Mouse (Mus musculus) stomach, embryonic 16.5 days (tissue): ENCODE data around the gene Bcr. TPM values are rescaled to one million over a fixed set of nuclear protein-coding genes. Genes with fewer than 3 reads are reported as not detected.
A peak's percentile ranks its signal among the peaks of the same experiment; 100 is the strongest.
"Not testable (repeated sequence)": the region's sequence is repeated elsewhere in the genome, so short reads cannot be mapped to it uniquely, and the experiment has no call there.

ENCODE experiments used
- ATAC-seq: fragments of 200-750 bp; cut with Nextera tagmentation; 2 replicates; pipeline ENCODE4 v1.8.0; 2017; ENCODE audit warnings: moderate number of reproducible peaks, moderate TSS enrichment; ENCODE audit not compliant: insufficient read depth, low FRiP score
- H3K27ac ChIP-seq: fragments of 300-500 bp; sonication (generic); 2 replicates; pipeline ENCODE4 v1.5.1; 2014; ENCODE audit warnings: low read length
- H3K27me3 ChIP-seq: fragments of 300-500 bp; sonication (generic); 2 replicates; pipeline ENCODE4 v1.6.1; 2014; ENCODE audit warnings: low read length, control low read depth, mixed read lengths; ENCODE audit not compliant: control insufficient read depth, insufficient read depth
- H3K36me3 ChIP-seq: fragments of 300-500 bp; sonication (generic); 2 replicates; pipeline ENCODE4 v1.6.1; 2014; ENCODE audit warnings: low read length; ENCODE audit not compliant: control insufficient read depth, insufficient read depth
- H3K4me1 ChIP-seq: fragments of 300-500 bp; sonication (generic); 2 replicates; pipeline ENCODE4 v1.6.1; 2014; ENCODE audit warnings: low read length, control low read depth, mixed read lengths; ENCODE audit not compliant: control insufficient read depth, insufficient read depth
- H3K4me2 ChIP-seq: fragments of 300-500 bp; sonication (generic); 2 replicates; pipeline ENCODE4 v1.6.1; 2014; ENCODE audit warnings: low read depth, low read length, mixed read lengths
- H3K4me3 ChIP-seq: fragments of 300-500 bp; sonication (generic); replicated peaks from 2 replicates; pipeline ENCODE4 v1.5.1; 2014; ENCODE audit warnings: mild to moderate bottlenecking, low read length
- H3K9ac ChIP-seq: fragments of 300-500 bp; sonication (generic); 2 replicates; pipeline ENCODE4 v1.6.1; 2014; ENCODE audit warnings: low read length
- H3K9me3 ChIP-seq: fragments of 300-500 bp; sonication (generic); replicated peaks from 2 replicates; pipeline ENCODE4 v1.6.1; 2016; ENCODE audit warnings: low read length, control low read depth; ENCODE audit not compliant: control insufficient read depth
- WGBS: fragments of 180-500 bp; shearing (Covaris S2); extraction: QIAGEN DNeasy Blood & Tissue Kit; methylation state at CpG from one replicate; pipeline ENCODE4 v1.1.7; 2014; 5-methylcytosine and 5-hydroxymethylcytosine counted together
- polyA plus RNA-seq: library from polyadenylated mRNA; unstranded; fragments of >200 nt; fragmentation: Nextera tagmentation; extraction: Ambion mirVana; gene quantifications from 2 replicates; pipeline ENCODE4 v1.2.1, GENCODE M21; 2015

The Bcr gene
- polyA plus RNA-seq, 1 experiment from 2014 or later: 8.8 TPM

DNA sequence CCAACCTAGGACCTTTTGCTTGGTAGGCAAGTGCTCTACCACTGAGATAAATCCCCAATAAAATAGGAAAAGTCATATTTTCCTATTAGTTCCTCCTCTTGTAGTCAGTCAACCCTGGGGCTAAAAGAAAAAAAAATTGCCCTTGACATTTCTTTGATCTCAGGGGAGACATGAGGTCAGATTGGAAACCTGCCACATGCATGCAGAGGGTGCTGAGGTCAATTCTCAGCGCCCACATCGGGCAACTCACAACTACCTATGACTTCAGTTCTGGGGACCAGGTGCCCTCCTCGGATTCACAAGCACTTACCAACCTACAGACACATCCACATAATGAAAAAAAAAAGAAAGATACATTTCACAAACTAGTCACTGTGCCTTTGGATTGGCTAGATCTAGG, 30.2 kb upstream of the Bcr start:
- no peak for ATAC-seq
- H3K9me3 ChIP-seq: no peaks in the 10 kb centered on the region
- 0 out of 2 replicates have a peak, but pooled peaks cover 4% of the 10 kb centered on the region for H3K4me1 ChIP-seq
- H3K27ac ChIP-seq: no peak overlapping the region
- H3K9ac ChIP-seq: no peak overlapping the region
- no peak overlapping the region for H3K4me3 ChIP-seq
- no peak overlapping the region for H3K4me2 ChIP-seq
- 85% methylated on average over 3 of the region's 3 CpGs for WGBS
- H3K36me3 ChIP-seq: no peaks in the 10 kb centered on the region
- no peaks in the 10 kb centered on the region for H3K27me3 ChIP-seq

DNA sequence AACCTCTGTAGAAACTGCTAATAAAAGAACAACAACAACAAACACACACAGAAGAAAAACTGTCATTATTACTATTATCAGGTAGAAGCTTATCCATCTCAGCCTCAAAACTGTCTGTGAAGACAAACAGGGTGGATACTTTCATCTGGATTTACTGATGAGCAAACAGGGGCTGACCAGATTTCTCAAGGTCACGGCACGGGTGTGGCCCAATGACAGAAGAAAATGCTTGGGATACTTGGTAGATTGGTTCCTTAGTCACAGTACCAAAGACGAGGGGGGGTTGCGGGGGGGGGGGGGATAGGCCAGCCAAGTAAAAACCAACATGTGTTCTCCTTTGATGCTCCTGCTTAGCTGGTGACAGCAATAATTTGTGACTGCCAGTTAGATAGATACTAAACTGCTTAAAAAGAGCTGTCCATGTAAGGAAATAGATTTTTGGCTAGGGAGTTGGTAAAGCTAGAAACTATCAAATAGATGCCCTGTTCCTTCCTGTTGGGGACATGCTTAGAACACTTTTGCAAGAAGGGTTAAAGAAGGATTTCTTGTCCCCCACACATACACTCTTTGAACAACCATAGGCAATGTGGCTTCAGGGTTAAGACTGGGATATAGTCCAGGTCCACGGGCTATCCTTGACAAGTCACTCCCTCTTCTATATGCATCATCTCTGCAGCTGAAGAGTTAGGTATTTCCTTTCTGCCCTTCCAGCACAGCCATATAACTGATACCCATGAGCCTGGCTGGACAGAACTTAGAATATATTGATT, 28.9 kb upstream of the Bcr start:
- no peak overlapping the region for H3K27ac ChIP-seq
- H3K36me3 ChIP-seq: no peaks in the 10 kb centered on the region
- WGBS: 56% methylated on average over 5 of the region's 5 CpGs
- no peak overlapping the region for H3K9ac ChIP-seq
- no peak overlapping the region for H3K4me3 ChIP-seq
- H3K27me3 ChIP-seq: no peaks in the 10 kb centered on the region
- no peaks in the 10 kb centered on the region for H3K9me3 ChIP-seq
- no peak for ATAC-seq
- 0 out of 2 replicates have a peak, but pooled peaks cover 4% of the 10 kb centered on the region for H3K4me1 ChIP-seq
- no peak overlapping the region for H3K4me2 ChIP-seq

DNA sequence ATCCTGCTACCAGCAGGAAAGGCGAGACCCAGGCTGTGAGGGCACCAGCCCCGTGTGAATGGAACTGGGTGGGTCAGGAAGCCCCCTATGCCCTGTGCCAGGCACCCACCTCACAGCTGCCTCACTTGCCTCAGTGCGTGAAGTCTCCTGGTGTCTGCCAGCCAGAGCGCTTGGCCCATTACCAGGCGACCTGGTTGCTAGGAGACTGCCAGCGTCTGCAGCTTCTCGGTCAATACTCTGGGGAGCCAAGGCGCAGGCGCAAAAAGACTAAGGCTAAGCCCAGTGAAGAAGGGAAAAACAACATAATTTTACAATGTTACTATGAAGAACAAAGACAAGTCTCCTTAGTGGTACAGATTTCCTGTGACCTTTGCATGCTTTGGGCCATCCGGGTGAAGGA, 28.0 kb upstream of the Bcr start, which contains the start of gene Rsph14:
Gene Rsph14 (minus strand): TSS at position 192 of the 400 bp plus-strand sequence.
- H3K36me3 ChIP-seq: no peaks in the 10 kb centered on the region
- H3K9ac ChIP-seq: no peak within 1 kb of the TSS
- H3K27ac ChIP-seq: no peak within 1 kb of the TSS
- WGBS: 33% methylated on average over 10 of the region's 10 CpGs
- H3K4me1 ChIP-seq: peaks cover 6% of the 10 kb centered on the region
- ATAC-seq: no peak
- no peak within 1 kb of the TSS for H3K4me3 ChIP-seq
- no peaks in the 10 kb centered on the region for H3K27me3 ChIP-seq
- H3K9me3 ChIP-seq: no peaks in the 10 kb centered on the region
- no peak within 1 kb of the TSS for H3K4me2 ChIP-seq

DNA sequence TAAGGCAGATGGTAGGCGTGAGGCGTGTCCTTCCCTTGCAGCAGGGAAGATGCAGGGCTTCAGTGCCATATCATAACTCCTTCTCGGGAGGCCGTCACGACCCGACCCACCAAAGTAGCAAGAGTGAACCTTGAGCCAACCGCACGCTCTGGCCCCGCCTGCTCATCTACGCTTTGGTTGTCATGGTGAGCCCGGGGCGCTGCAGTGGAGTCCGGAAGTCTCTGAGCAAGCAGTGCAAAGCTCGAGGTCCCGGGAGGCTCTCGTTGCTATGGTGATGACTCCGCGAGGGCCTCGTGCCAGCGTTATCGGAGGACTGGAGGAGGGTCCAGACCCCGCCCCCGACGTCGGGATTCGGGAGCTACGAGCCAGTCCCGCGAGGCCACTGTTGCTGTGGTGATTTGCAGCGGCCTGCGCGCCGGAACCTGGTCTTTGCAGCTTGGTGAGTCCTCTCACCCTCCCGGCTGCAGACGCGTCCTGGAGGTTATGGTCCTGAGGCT, 23.5 kb upstream of the Bcr start, which contains the start of gene Rab36:
Gene Rab36 (plus strand): TSS at position 176 of the 497 bp plus-strand sequence.
- Histone ChIP-seq H3K27ac (peak within 1 kb of the TSS; percentile 57), H3K9me3 (no peaks in the 10 kb centered on the region), H3K36me3 (no peaks in the 10 kb centered on the region), H3K27me3 (no peaks in the 10 kb centered on the region), H3K4me2 (peak within 1 kb of the TSS; percentile 61), H3K4me3 (peak within 1 kb of the TSS; percentile 44), H3K4me1 (peaks cover 8% of the 10 kb centered on the region), H3K9ac (peak within 1 kb of the TSS; percentile 72)
- ATAC-seq: peak; percentile 96
- WGBS: under 1% methylated on average over 36 of the region's 36 CpGs

DNA sequence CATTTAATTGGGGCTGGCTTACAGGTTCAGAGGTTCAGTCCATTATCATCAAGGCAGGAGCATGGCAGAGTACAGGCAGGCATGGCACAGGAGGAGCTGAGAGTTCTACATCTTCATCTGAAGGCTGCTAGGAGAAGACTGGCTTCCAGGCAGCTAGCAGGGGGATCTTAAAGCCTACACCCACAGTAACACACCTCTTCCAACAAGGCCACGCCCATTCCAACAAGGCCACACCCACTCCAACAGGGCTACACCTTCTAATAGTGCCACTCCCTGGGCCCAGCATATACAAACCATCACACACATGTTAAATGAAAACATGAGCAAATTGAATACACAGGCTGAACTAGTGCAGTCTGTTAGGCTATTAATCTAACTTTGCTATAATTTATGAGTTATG, 18.3 kb upstream of the Bcr start:
- H3K27me3 ChIP-seq, H3K4me1 ChIP-seq, ATAC-seq, H3K27ac ChIP-seq, H3K9ac ChIP-seq, H3K9me3 ChIP-seq, H3K4me2 ChIP-seq, H3K4me3 ChIP-seq, H3K36me3 ChIP-seq: not testable (repeated sequence)
- WGBS: 9% methylated on average over 1 of the region's 1 CpGs

DNA sequence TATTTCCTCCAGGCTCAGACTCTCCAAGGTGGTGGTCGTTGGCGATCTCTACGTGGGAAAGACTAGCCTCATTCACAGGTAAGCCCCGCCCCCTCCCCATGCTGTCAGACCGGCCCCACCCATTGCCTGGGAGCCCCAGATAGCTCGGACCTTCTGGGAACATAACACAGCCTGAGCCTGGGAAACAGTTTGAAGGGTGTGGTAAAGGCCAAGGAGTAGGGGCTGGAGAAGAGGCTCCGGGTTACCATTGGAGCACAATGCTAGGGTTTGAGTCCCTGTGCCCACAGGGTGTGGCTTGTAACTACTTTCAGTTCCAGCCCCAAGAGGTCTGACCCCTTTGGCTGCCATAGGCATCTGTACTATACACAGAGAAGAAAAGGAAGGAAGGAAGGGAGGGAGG, 15.9 kb upstream of the Bcr start:
- H3K27me3 ChIP-seq: no peaks in the 10 kb centered on the region
- H3K9ac ChIP-seq: no peak overlapping the region
- no peaks in the 10 kb centered on the region for H3K9me3 ChIP-seq
- peak; percentile 41; the same call in 1 of the 2 replicates for ATAC-seq
- H3K4me1 ChIP-seq: no peaks in the 10 kb centered on the region
- no peaks in the 10 kb centered on the region for H3K36me3 ChIP-seq
- no peak overlapping the region for H3K27ac ChIP-seq
- 23% methylated on average over 7 of the region's 7 CpGs for WGBS
- no peak overlapping the region for H3K4me2 ChIP-seq
- H3K4me3 ChIP-seq: no peak overlapping the region

DNA sequence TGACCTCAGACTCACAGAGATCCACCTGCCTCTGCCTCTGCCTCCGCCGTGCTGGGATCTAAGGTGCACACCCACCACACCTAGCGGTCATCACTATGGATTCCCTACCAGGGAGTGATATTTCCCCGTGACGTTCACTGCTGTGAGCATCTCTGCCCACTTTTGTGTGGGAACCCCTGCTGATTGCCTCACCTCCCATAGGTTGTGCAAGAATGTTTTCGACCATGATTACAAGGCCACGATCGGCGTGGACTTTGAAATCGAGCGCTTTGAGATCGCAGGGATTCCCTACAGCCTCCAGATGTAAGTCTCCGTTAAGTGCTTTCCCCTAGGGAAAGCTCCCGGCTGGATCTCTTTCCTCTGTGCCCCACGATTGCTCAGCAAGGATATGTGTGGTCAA, 14.6 kb upstream of the Bcr start:
- H3K4me1 ChIP-seq: no peaks in the 10 kb centered on the region
- ATAC-seq: no peak

DNA sequence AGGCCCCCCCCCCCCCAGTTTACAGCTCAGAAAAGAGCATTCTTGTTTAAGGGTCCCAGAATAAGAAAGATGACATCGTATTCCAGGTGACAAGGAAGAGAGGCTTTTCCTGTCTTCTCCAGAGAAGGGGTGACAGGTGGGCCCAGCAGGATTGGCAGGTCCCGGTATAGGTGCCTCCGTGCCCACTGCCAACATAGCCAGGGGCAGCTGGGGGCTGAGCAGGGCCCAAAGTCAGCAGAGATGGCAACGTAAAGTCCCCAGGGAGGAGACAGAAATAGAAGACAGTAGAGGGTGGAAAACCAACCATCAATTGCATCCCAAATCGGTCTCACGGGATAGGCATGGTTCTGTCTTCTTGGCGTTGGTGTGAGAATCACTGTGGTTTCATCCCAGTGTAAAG, 11.7 kb upstream of the Bcr start:
- WGBS: 97% methylated on average over 7 of the region's 7 CpGs
- H3K9ac ChIP-seq: no peak overlapping the region
- H3K27me3 ChIP-seq: no peaks in the 10 kb centered on the region
- no peak overlapping the region for H3K4me2 ChIP-seq
- no peaks in the 10 kb centered on the region for H3K4me1 ChIP-seq
- H3K4me3 ChIP-seq: no peak overlapping the region
- H3K9me3 ChIP-seq: no peaks in the 10 kb centered on the region
- no peak for ATAC-seq
- no peak overlapping the region for H3K27ac ChIP-seq
- H3K36me3 ChIP-seq: no peaks in the 10 kb centered on the region

More for the DNA sequence above, 14.6 kb upstream of the Bcr start:
- no peaks in the 10 kb centered on the region for H3K36me3 ChIP-seq
- H3K27ac ChIP-seq: no peak overlapping the region
- H3K4me2 ChIP-seq: no peak overlapping the region
- H3K9ac ChIP-seq: no peak overlapping the region
- 93% methylated on average over 15 of the region's 15 CpGs for WGBS
- H3K27me3 ChIP-seq: no peaks in the 10 kb centered on the region
- no peak overlapping the region for H3K4me3 ChIP-seq
- no peaks in the 10 kb centered on the region for H3K9me3 ChIP-seq

DNA sequence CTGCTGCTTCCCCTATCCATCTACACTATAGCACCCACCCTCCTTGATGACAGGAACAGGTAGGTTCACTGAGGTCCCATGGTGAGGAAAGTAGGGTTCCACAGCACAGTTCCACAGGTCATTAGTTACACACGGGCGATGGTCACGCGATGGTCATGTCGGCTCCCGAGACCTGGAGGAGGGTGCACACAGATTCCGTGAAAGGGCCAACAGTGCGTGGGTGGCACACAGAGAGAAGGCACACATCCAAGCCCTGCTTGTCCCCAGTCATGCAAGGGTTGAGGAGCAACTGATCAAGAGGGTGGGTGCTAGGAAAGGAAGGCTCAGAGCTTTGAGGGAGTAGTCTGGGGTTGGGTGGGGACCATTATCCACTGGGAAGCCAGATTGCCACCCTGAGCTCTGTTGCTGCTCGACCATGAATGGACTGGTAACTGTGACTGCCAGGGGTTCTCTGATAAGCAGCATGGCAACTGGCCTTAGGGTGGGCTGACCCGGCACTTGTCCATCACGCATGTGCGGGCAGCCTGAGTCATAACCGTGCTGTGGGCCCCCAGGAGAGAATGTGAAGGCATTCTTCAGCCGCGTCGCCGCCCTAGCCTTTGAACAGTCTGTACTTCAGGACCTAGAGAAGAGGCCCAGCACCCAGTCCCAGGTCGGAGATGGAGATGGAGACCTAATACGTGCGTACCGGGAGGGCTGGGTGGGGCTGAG, 8.9 kb upstream of the Bcr start:
- ATAC-seq: no peak

More for the DNA sequence above, 8.9 kb upstream of the Bcr start:
- Histone ChIP-seq H3K4me3 (no peak overlapping the region), H3K27ac (no peak overlapping the region), H3K9me3 (no peaks in the 10 kb centered on the region), H3K4me1 (peaks cover 4% of the 10 kb centered on the region; the same call in 1 of the 2 replicates), H3K9ac (no peak overlapping the region), H3K4me2 (no peak overlapping the region), H3K27me3 (no peaks in the 10 kb centered on the region), H3K36me3 (no peaks in the 10 kb centered on the region)
- WGBS: 90% methylated on average over 21 of the region's 21 CpGs
